Mouse (Mus musculus): Measurements from ENCODE around the gene Gtf2h4. TPM values are rescaled to one million over a fixed set of nuclear protein-coding genes. Genes with fewer than 3 reads are reported as not detected.
A peak's percentile ranks its signal among the peaks of the same experiment; 100 is the strongest.

Gtf2h4 gene
- polyA plus RNA-seq, 1 experiment: 40.6 TPM

- Histone ChIP-seq H3ac (ENCODE audit: control insufficient read depth, insufficient read length, low read depth) (peak within 1 kb of the TSS; percentile 55), H3K4me3 (ENCODE audit: insufficient read depth, poor library complexity, severe bottlenecking) (no peak within 1 kb of the TSS), H3K27me3 (ENCODE audit: control insufficient read depth, insufficient read depth, insufficient read length) (no peaks in the 10 kb centered on the region), H3K36me3 (ENCODE audit: control insufficient read depth, insufficient read depth) (no peaks in the 10 kb centered on the region), H3K79me3 (ENCODE audit: low read depth) (no peaks in the 10 kb centered on the region), H3K79me2 (ENCODE audit: control insufficient read depth, insufficient read depth) (no peaks in the 10 kb centered on the region)
- TF ChIP-seq CEBPB (IDR thresholded peaks at IDR 0.05; ENCODE audit: low read depth): no peak
- TF ChIP-seq FOSL1 (IDR thresholded peaks at IDR 0.05; ENCODE audit: insufficient read depth, low read length, poor library complexity, severe bottlenecking): no peak
Observed at GRCm38 (mm10) chr17:35704621-35705464, 31.3 kb upstream of the Gtf2h4 start, which contains the start of gene Ddr1. Ddr1 (minus strand) TSS chr17:35704621.

GRCm38 (mm10) chr17:35703751-35704271 lies 30.3 kb upstream of the Gtf2h4 start:
- H3K27me3 ChIP-seq (ENCODE audit: control insufficient read depth, insufficient read depth, insufficient read length): no peaks in the 10 kb centered on the region

GRCm38 (mm10) chr17:35703065-35703464 lies 29.5 kb upstream of the Gtf2h4 start:
- H3K27me3 ChIP-seq (ENCODE audit: control insufficient read depth, insufficient read depth, insufficient read length): no peaks in the 10 kb centered on the region
- H3K79me3 ChIP-seq (ENCODE audit: low read depth): peaks cover 3% of the 10 kb centered on the region
- no peak overlapping the region for H3ac ChIP-seq (ENCODE audit: control insufficient read depth, insufficient read length, low read depth)
- TF ChIP-seq MYOG (IDR thresholded peaks at IDR 0.05; ENCODE audit: control insufficient read depth, extremely low read depth, insufficient read length) (no peak), MYOD1 (IDR thresholded peaks at IDR 0.05; ENCODE audit: control insufficient read depth, insufficient read length, low read depth) (no peak), USF1 (IDR thresholded peaks at IDR 0.05; ENCODE audit: low read depth) (no peak), FOSL1 (IDR thresholded peaks at IDR 0.05; ENCODE audit: insufficient read depth, low read length, poor library complexity, severe bottlenecking) (no peak), MAX (IDR thresholded peaks at IDR 0.05) (no peak), CTCF (IDR thresholded peaks at IDR 0.05; ENCODE audit: control insufficient read depth, insufficient read depth, insufficient read length) (no peak), CEBPB (IDR thresholded peaks at IDR 0.05; ENCODE audit: low read depth) (no peak)
- H3K36me3 ChIP-seq (ENCODE audit: control insufficient read depth, insufficient read depth): no peaks in the 10 kb centered on the region
- no peak overlapping the region for H3K4me3 ChIP-seq (ENCODE audit: insufficient read depth, poor library complexity, severe bottlenecking)
- H3K79me2 ChIP-seq (ENCODE audit: control insufficient read depth, insufficient read depth): peaks cover 12% of the 10 kb centered on the region

More at GRCm38 (mm10) chr17:35703751-35704271, 30.3 kb upstream of the Gtf2h4 start:
- no peak for TF ChIP-seq MYOG (IDR thresholded peaks at IDR 0.05; ENCODE audit: control insufficient read depth, extremely low read depth, insufficient read length)
- no peak for TF ChIP-seq MYOD1 (IDR thresholded peaks at IDR 0.05; ENCODE audit: control insufficient read depth, insufficient read length, low read depth)
- no peak for TF ChIP-seq CTCF (IDR thresholded peaks at IDR 0.05; ENCODE audit: control insufficient read depth, insufficient read depth, insufficient read length)
- no peak for TF ChIP-seq USF1 (IDR thresholded peaks at IDR 0.05; ENCODE audit: low read depth)
- no peak for TF ChIP-seq CEBPB (IDR thresholded peaks at IDR 0.05; ENCODE audit: low read depth)
- no peak for TF ChIP-seq FOSL1 (IDR thresholded peaks at IDR 0.05; ENCODE audit: insufficient read depth, low read length, poor library complexity, severe bottlenecking)
- TF ChIP-seq MAX (IDR thresholded peaks at IDR 0.05): no peak
- Histone ChIP-seq H3ac (ENCODE audit: control insufficient read depth, insufficient read length, low read depth) (peak overlapping the region; percentile 42), H3K79me2 (ENCODE audit: control insufficient read depth, insufficient read depth) (peaks cover 9% of the 10 kb centered on the region), H3K4me3 (ENCODE audit: insufficient read depth, poor library complexity, severe bottlenecking) (no peak overlapping the region), H3K79me3 (ENCODE audit: low read depth) (peaks cover 3% of the 10 kb centered on the region), H3K36me3 (ENCODE audit: control insufficient read depth, insufficient read depth) (no peaks in the 10 kb centered on the region)

- no peak overlapping the region for H3K4me3 ChIP-seq (ENCODE audit: insufficient read depth, poor library complexity, severe bottlenecking)
- H3K36me3 ChIP-seq (ENCODE audit: control insufficient read depth, insufficient read depth): no peaks in the 10 kb centered on the region
- H3K79me2 ChIP-seq (ENCODE audit: control insufficient read depth, insufficient read depth): peaks cover 16% of the 10 kb centered on the region
- peaks cover 3% of the 10 kb centered on the region for H3K79me3 ChIP-seq (ENCODE audit: low read depth)
- TF ChIP-seq USF1 (IDR thresholded peaks at IDR 0.05; ENCODE audit: low read depth): no peak
- no peak for TF ChIP-seq MYOG (IDR thresholded peaks at IDR 0.05; ENCODE audit: control insufficient read depth, extremely low read depth, insufficient read length)
- no peak for TF ChIP-seq CEBPB (IDR thresholded peaks at IDR 0.05; ENCODE audit: low read depth)
- TF ChIP-seq CTCF (IDR thresholded peaks at IDR 0.05; ENCODE audit: control insufficient read depth, insufficient read depth, insufficient read length): no peak
- TF ChIP-seq FOSL1 (IDR thresholded peaks at IDR 0.05; ENCODE audit: insufficient read depth, low read length, poor library complexity, severe bottlenecking): no peak
- TF ChIP-seq MYOD1 (IDR thresholded peaks at IDR 0.05; ENCODE audit: control insufficient read depth, insufficient read length, low read depth): no peak
- no peak for TF ChIP-seq MAX (IDR thresholded peaks at IDR 0.05)
- no peaks in the 10 kb centered on the region for H3K27me3 ChIP-seq (ENCODE audit: control insufficient read depth, insufficient read depth, insufficient read length)
- peak overlapping the region; percentile 0 for H3ac ChIP-seq (ENCODE audit: control insufficient read depth, insufficient read length, low read depth)
Observed at GRCm38 (mm10) chr17:35702605-35703004, 29.1 kb upstream of the Gtf2h4 start.

- Histone ChIP-seq H3K4me3 (ENCODE audit: insufficient read depth, poor library complexity, severe bottlenecking) (peak overlapping the region; percentile 46), H3K36me3 (ENCODE audit: control insufficient read depth, insufficient read depth) (no peaks in the 10 kb centered on the region), H3K79me2 (ENCODE audit: control insufficient read depth, insufficient read depth) (peaks cover 22% of the 10 kb centered on the region), H3K79me3 (ENCODE audit: low read depth) (peaks cover 7% of the 10 kb centered on the region), H3ac (ENCODE audit: control insufficient read depth, insufficient read length, low read depth) (peak overlapping the region; percentile 80), H3K27me3 (ENCODE audit: control insufficient read depth, insufficient read depth, insufficient read length) (no peaks in the 10 kb centered on the region)
- TF ChIP-seq USF1 (IDR thresholded peaks at IDR 0.05; ENCODE audit: low read depth) (no peak), MAX (IDR thresholded peaks at IDR 0.05) (peak; percentile 13), FOSL1 (IDR thresholded peaks at IDR 0.05; ENCODE audit: insufficient read depth, low read length, poor library complexity, severe bottlenecking) (no peak), CEBPB (IDR thresholded peaks at IDR 0.05; ENCODE audit: low read depth) (no peak), CTCF (IDR thresholded peaks at IDR 0.05; ENCODE audit: control insufficient read depth, insufficient read depth, insufficient read length) (no peak)
Observed at GRCm38 (mm10) chr17:35701978-35702461, 28.5 kb upstream of the Gtf2h4 start.

Measured in C2C12 (cell line).